Mouse (Mus musculus) frontal cortex, adult (tissue): Measurements from ENCODE around the gene Abhd13.
A peak's percentile ranks its signal among the peaks of the same experiment; 100 is the strongest.

Experiments
- ATAC-seq: cut with Nextera tagmentation; 2 replicates; pipeline ENCODE4 v1.9.2; 2017; ENCODE audit warnings: mild to moderate bottlenecking, moderate library complexity, mixed read lengths; ENCODE audit not compliant: low TSS enrichment

Abhd13 gene

GRCm38 (mm10) chr8:9977573-9978314 is at the start of gene Abhd13, which contains the start of gene Lig4:
Gene Abhd13, plus strand, starts transcription at chr8:9977707.
Gene Lig4, minus strand, starts transcription at chr8:9977686.
- ATAC-seq: peak; percentile 55

GRCm38 (mm10) chr8:9929746-9930445 is 47.6 kb upstream of the Abhd13 start:
- peak; percentile 96 for ATAC-seq

GRCm38 (mm10) chr8:9932711-9933110 is 44.8 kb upstream of the Abhd13 start:
- ATAC-seq: no peak

- peak; percentile 55; the same call in 1 of the 2 replicates for ATAC-seq
Observed at GRCm38 (mm10) chr8:9934891-9935565, 42.5 kb upstream of the Abhd13 start.

- ATAC-seq: no peak
Observed at GRCm38 (mm10) chr8:9935574-9935973, 41.9 kb upstream of the Abhd13 start.

GRCm38 (mm10) chr8:9949134-9949890 is 28.2 kb upstream of the Abhd13 start:
- peak; percentile 81 for ATAC-seq

GRCm38 (mm10) chr8:9958338-9958737 is 19.2 kb upstream of the Abhd13 start:
- no peak for ATAC-seq

GRCm38 (mm10) chr8:9959919-9960318 is 17.6 kb upstream of the Abhd13 start:
- no peak for ATAC-seq

- ATAC-seq: no peak
Observed at GRCm38 (mm10) chr8:9971866-9972265, 5.6 kb upstream of the Abhd13 start.

GRCm38 (mm10) chr8:9975276-9975675 is 2.2 kb upstream of the Abhd13 start:
- no peak for ATAC-seq

- ATAC-seq: peak; percentile 91
Observed at GRCm38 (mm10) chr8:9975898-9976611, 1.5 kb upstream of the Abhd13 start.

- no peak for ATAC-seq
Observed at GRCm38 (mm10) chr8:9977016-9977415, 491 bp upstream of the Abhd13 start.

GRCm38 (mm10) chr8:9978475-9979230 is 1.1 kb downstream of the Abhd13 start:
- ATAC-seq: no peak

- ATAC-seq: no peak
Observed at GRCm38 (mm10) chr8:9979746-9980145, 2.2 kb downstream of the Abhd13 start.

- ATAC-seq: no peak
Observed at GRCm38 (mm10) chr8:9980188-9980587, 2.7 kb downstream of the Abhd13 start.

- peak; percentile 71 for ATAC-seq
Observed at GRCm38 (mm10) chr8:10004115-10004514, 26.6 kb downstream of the Abhd13 start.

- ATAC-seq: no peak
Observed at GRCm38 (mm10) chr8:10006156-10006985, 28.9 kb downstream of the Abhd13 start, which contains the start of gene Tnfsf13b. Gene Tnfsf13b, plus strand, starts transcription at chr8:10006467.

GRCm38 (mm10) chr8:10006986-10007659 is 29.6 kb downstream of the Abhd13 start:
- ATAC-seq: peak; percentile 85

- ATAC-seq: no peak
Observed at GRCm38 (mm10) chr8:10007660-10008028, 30.1 kb downstream of the Abhd13 start.
